Mouse (Mus musculus) lung, embryonic 14.5 days (tissue): ENCODE measurements at regions not wholly inside any gene's neighbourhood (a gene's known extent, or its start where the extent isn't known, plus 50 kb on each side); places are given as distances from the start of the nearest gene placed in this dataset.

Experiments used
- ATAC-seq: fragments of 200-750 bp; cut with Nextera tagmentation; 2 replicates; pipeline ENCODE4 v1.8.0; 2017; ENCODE audit warnings: mild to moderate bottlenecking, moderate TSS enrichment, moderate library complexity; ENCODE audit not compliant: insufficient read depth
- DNase-seq: peaks from one replicate; pipeline ENCODE4 v3.0.0-alpha.2; 2015
- H3K27ac ChIP-seq: fragments of 300-500 bp; sonication (generic); 2 replicates; pipeline ENCODE4 v1.5.1; 2014; ENCODE audit warnings: low read depth, mild to moderate bottlenecking, moderate library complexity
- H3K27me3 ChIP-seq: fragments of 300-500 bp; sonication (generic); 2 replicates; pipeline ENCODE4 v1.6.1; 2014; ENCODE audit warnings: low read length, control low read depth; ENCODE audit not compliant: insufficient read depth
- H3K36me3 ChIP-seq: fragments of 300-500 bp; sonication (generic); 2 replicates; pipeline ENCODE4 v1.6.1; 2014; ENCODE audit warnings: control low read depth; ENCODE audit not compliant: insufficient read depth
- H3K4me1 ChIP-seq: fragments of 300-500 bp; sonication (generic); 2 replicates; pipeline ENCODE4 v1.6.1; 2014; ENCODE audit warnings: antibody characterized with exemption, control low read depth; ENCODE audit not compliant: insufficient read depth
- H3K4me2 ChIP-seq: fragments of 300-500 bp; sonication (generic); 2 replicates; pipeline ENCODE4 v1.6.1; 2014; ENCODE audit warnings: mild to moderate bottlenecking
- H3K4me3 ChIP-seq: fragments of 300-500 bp; sonication (generic); 2 replicates; pipeline ENCODE4 v1.5.1; 2014; ENCODE audit warnings: low read depth, low read length
- H3K9ac ChIP-seq: fragments of 300-500 bp; sonication (generic); 2 replicates; pipeline ENCODE4 v1.6.1; 2014
- H3K9me3 ChIP-seq: fragments of 300-500 bp; sonication (generic); 2 replicates; pipeline ENCODE4 v1.6.1; 2016; ENCODE audit warnings: low read depth, low read length, control low read depth
- CTCF ChIP-seq: IDR thresholded peaks from 2 replicates; pipeline ENCODE4 v1.5.1; 2016; ENCODE audit warnings: antibody characterized with exemption, low read depth
- WGBS: fragments of 180-500 bp; shearing (Covaris S2); extraction: QIAGEN DNeasy Blood & Tissue Kit; methylation state at CpG from one replicate; pipeline ENCODE4 v1.1.7; 2014; 5-methylcytosine and 5-hydroxymethylcytosine counted together

DNA sequence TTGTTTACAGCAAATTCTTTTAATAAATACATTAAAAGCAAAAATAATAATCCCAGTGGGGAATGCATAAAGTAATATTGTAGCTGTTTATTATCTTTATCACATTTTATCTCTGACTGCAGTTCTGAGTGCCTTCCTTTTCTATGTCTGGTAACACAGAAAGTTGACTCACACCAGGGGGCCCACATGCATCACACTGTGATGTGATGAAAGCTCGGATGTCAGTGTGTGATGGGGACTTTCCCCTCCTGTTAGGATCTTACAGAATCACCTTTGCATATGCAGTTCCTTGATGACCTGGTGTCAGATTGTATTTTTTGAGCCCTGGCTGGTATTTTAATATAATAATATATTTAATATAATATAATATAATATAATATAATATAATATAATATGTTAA lies 95.5 kb downstream of the Arrdc4 start:
- DNase-seq: no peak
- Histone ChIP-seq H3K27me3 (no peaks in the 10 kb centered on the region), H3K9me3 (no peaks in the 10 kb centered on the region; the same call in 1 of the 2 replicates), H3K36me3 (no peaks in the 10 kb centered on the region), H3K27ac (no peak overlapping the region), H3K4me1 (no peaks in the 10 kb centered on the region), H3K4me2 (no peak overlapping the region), H3K9ac (no peak overlapping the region), H3K4me3 (no peak overlapping the region)
- WGBS: 43% methylated on average over 1 of the region's 1 CpGs
- ATAC-seq: no peak
- no peak for TF ChIP-seq CTCF

DNA sequence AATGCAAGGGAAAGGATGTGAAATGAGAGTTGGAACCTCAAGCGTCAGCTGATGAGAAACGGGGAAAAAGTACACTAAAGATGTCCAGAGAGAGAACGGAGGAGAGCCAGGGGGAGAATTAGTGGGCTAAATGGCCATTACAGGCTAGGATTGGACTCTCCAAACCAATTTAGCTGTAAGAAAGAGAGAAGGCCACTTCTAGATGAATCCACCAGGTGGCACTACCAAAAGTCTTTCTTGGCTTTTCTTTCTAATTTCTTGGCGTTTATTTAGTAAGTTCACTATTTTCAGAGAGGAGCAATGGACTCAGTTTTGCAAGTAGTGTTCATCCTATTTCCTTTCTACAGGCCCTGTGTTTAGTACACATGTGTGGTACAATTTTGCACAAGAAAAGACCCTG lies 97.6 kb downstream of the Arrdc4 start:
- H3K4me1 ChIP-seq: no peaks in the 10 kb centered on the region
- H3K9me3 ChIP-seq: no peaks in the 10 kb centered on the region; the same call in 1 of the 2 replicates
- no peak overlapping the region for H3K27ac ChIP-seq
- no peak overlapping the region for H3K4me2 ChIP-seq
- H3K4me3 ChIP-seq: no peak overlapping the region
- ATAC-seq: no peak
- 57% methylated on average over 4 of the region's 4 CpGs for WGBS
- H3K9ac ChIP-seq: no peak overlapping the region
- peak; percentile 42 for TF ChIP-seq CTCF
- H3K27me3 ChIP-seq: no peaks in the 10 kb centered on the region
- no peaks in the 10 kb centered on the region for H3K36me3 ChIP-seq
- DNase-seq: peak; percentile 73

DNA sequence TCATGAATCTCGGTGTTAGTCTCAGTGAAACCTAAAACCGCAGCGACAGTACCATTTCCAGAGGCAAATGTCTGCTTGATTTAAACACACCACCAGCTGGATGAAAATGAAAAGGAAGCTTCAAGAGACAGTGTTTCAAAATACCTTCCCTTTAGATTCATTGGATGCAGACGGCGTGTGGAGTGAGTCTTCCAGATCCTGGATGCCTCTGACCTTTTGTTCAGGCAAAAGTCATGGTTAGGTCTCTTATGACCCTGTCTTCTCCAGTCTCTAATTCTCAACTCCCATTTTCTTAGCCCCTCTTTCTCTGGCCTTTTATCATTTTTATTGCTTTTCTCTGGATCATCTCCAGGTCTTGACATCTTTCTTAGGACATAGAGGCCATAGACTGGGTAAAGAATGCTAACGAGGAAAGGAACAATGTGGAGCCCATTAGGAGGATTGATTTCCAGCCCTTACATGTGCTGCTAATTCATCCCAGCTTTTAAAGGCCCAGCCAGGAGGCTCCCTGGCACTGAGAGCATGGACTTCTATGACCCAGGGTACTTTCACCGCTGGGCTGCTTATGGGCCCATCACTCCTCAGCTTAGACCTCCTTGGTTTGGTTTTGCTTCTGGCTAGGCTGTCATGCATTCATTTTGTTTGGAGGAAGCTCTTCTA lies 111.4 kb downstream of the Arrdc4 start:
- H3K9me3 ChIP-seq: no peaks in the 10 kb centered on the region
- WGBS: 58% methylated on average over 7 of the region's 7 CpGs
- no peak overlapping the region for H3K4me3 ChIP-seq
- H3K9ac ChIP-seq: no peak overlapping the region
- no peaks in the 10 kb centered on the region for H3K27me3 ChIP-seq
- no peak for ATAC-seq
- no peak overlapping the region for H3K4me2 ChIP-seq
- no peaks in the 10 kb centered on the region for H3K4me1 ChIP-seq
- no peaks in the 10 kb centered on the region for H3K36me3 ChIP-seq
- DNase-seq: peak; percentile 4
- no peak overlapping the region for H3K27ac ChIP-seq
- TF ChIP-seq CTCF: no peak

GRCm38 (mm10) chr7:68621080-68621479 lies 128.0 kb downstream of the Arrdc4 start:
- Histone ChIP-seq H3K27ac (no peak overlapping the region), H3K4me3 (no peak overlapping the region), H3K9ac (no peak overlapping the region), H3K27me3 (no peaks in the 10 kb centered on the region), H3K4me2 (no peak overlapping the region), H3K9me3 (no peaks in the 10 kb centered on the region), H3K36me3 (no peaks in the 10 kb centered on the region), H3K4me1 (no peaks in the 10 kb centered on the region)
- DNase-seq: no peak
- no peak for ATAC-seq
- WGBS: 79% methylated on average over 3 of the region's 3 CpGs
- no peak for TF ChIP-seq CTCF

- Histone ChIP-seq H3K4me2 (no peak overlapping the region), H3K27me3 (no peaks in the 10 kb centered on the region), H3K9ac (no peak overlapping the region), H3K9me3 (no peaks in the 10 kb centered on the region), H3K4me3 (no peak overlapping the region), H3K36me3 (no peaks in the 10 kb centered on the region), H3K27ac (no peak overlapping the region), H3K4me1 (no peaks in the 10 kb centered on the region)
- 85% methylated on average over 4 of the region's 4 CpGs for WGBS
- DNase-seq (no peak), ATAC-seq (no peak)
- no peak for TF ChIP-seq CTCF
These were observed 138.5 kb downstream of the Arrdc4 start for GRCm38 (mm10) chr7:68610499-68610898.

DNA sequence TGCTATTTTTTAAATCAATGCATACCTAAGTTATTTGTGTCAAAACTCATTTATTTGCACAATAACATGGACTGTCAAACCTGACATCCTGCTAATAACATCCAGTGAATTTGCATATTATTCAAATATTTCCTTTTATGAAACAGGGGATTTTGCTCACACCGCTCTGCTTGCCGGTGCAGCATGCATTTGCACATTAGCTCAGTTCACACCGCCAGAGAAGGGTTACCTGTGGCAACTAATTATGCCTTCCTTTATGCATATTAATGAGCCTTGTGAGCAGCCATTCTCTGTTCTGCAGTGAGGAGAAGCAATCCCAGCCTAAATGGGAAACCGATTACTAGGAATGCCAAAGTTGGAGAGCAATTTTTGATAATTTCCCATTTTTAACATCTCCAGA lies 141.9 kb downstream of the Arrdc4 start:
- TF ChIP-seq CTCF: no peak
- no peak overlapping the region for H3K27ac ChIP-seq
- no peaks in the 10 kb centered on the region for H3K4me1 ChIP-seq
- H3K36me3 ChIP-seq: no peaks in the 10 kb centered on the region
- WGBS: 79% methylated on average over 4 of the region's 4 CpGs
- no peaks in the 10 kb centered on the region for H3K9me3 ChIP-seq
- H3K4me2 ChIP-seq: no peak overlapping the region
- ATAC-seq (no peak), DNase-seq (no peak)
- no peak overlapping the region for H3K9ac ChIP-seq
- H3K27me3 ChIP-seq: no peaks in the 10 kb centered on the region
- H3K4me3 ChIP-seq: no peak overlapping the region

- Histone ChIP-seq H3K9ac (no peak overlapping the region), H3K27me3 (no peaks in the 10 kb centered on the region), H3K4me3 (no peak overlapping the region), H3K4me1 (no peaks in the 10 kb centered on the region), H3K4me2 (no peak overlapping the region), H3K27ac (no peak overlapping the region), H3K36me3 (no peaks in the 10 kb centered on the region), H3K9me3 (no peaks in the 10 kb centered on the region)
- 77% methylated on average over 3 of the region's 3 CpGs for WGBS
- peak; percentile 13 for DNase-seq
- TF ChIP-seq CTCF: no peak
- no peak for ATAC-seq
These were observed 142.8 kb downstream of the Arrdc4 start for GRCm38 (mm10) chr7:68606278-68606677.
